Mouse (Mus musculus) induced T-regulatory cell, adult 2 months (primary cell): ENCODE measurements around the gene Mad1l1.

Experiments used
- DNase-seq: peaks from one replicate; pipeline ENCODE4 v3.0.0-alpha.2; 2012; ENCODE audit warnings: low read depth

Mad1l1 gene

DNA sequence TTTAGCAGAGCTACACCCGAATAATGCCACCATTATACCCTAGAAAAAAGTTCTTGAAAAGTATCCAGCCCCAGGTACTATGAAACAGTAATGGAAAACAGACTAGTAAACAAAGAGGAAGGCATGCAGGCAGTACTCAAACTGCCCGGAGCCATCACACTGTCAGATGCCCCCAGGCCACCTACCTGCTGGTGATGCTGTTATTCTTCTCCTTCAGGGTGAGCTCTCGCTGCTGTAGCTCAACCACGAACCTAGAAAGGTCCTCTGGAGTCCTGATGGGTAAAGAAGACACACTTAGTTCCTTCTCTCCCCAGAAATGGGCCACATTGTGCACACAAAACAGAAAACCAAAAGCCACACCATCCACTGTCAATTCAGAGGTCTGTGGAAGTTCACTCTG is 60.0 kb downstream of the Mad1l1 start:
- no peak for DNase-seq

DNA sequence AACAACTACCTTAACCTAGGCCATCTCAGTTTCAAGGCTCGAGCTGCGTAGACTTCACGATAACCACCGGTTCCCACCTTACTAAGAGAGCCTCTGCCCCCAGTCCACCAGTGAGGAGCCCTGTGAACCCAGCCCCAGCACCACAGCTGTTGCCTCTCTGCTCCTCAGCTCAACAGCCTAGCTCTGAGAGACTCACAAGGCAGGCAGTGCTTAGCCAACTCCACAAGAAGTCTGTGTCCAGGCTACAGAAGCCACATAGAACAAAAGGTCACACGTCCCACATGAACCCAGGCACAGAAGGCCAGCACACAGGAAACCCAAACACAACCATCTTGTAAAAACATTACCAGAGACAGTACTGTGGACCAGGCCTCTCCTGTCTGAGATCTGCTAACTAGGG is 62.7 kb downstream of the Mad1l1 start:
- DNase-seq: no peak

DNA sequence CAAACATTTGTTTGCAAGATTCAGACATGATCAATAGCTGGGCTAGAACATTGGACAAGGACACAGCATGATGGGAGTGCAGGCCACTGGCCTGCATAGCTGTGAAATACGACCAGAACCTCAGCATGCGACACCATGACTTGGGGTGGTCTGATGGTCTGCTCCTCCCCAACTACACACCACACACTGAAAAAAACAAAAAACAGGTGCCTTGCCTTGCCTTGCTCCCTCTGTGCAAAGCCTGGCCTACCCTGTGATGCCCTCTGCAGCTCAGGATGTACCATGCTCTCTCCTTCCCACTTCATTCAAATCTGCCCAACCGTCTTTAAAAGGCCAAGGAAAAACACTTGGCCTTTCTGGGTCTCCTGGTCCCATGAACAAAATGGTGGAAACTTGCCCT is 63.3 kb downstream of the Mad1l1 start:
- no peak for DNase-seq

DNA sequence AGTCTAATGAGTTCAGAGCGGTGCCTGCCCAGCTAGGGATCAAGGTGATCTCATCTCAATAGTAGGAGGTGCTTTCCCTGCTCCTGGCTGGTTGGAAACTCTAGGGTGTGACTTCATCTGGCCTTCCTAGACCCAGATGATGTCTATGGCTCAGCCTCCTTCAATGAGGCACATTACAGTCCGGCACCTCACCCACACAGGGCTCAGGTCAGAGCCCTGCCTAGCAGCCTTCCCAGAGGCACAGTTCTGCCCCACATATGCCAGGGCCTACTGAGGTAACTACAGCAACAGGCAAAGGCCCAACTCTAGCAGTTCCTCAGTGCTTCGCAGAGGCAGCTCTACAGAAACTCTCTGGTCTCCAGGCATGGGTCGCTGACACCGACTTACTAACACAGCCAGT is 63.9 kb downstream of the Mad1l1 start:
- no peak for DNase-seq

DNA sequence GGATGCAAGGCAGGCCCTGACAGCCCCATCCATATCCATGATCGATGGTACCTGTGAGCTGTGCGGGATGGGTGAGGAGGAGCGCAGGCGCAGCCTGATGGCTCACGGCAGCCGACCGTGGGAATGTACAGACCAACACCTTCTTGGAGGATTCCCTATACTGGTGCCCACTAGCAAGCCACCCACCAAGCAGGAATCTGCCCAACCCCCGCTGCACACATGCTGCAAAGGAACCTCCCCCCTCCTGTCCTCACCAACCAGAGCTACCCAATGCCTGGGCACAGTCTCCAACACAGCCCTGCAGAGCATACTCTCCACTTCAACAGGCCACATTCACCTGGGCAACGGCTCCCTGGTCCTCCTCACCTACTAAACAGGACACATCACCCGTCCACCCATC is 64.7 kb downstream of the Mad1l1 start:
- DNase-seq: no peak

DNA sequence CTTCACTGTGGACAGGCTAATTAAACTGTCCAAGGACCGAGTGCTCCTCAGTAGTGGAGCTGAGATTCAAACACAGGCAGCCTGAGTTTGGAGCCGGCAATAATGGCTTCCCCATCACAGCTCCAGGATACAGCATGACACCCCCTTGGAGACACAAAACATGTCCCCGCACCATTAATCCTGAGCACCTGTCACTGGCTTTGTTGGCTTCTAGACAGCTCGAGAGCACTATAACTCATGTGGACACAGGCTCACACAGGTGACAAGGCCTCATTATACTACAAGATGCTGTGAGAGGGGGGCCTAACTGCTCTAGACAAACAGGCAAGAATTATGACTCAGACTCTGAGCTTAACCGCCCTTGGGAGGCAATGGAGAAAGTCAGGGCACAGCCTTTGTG is 66.1 kb downstream of the Mad1l1 start:
- no peak for DNase-seq

DNA sequence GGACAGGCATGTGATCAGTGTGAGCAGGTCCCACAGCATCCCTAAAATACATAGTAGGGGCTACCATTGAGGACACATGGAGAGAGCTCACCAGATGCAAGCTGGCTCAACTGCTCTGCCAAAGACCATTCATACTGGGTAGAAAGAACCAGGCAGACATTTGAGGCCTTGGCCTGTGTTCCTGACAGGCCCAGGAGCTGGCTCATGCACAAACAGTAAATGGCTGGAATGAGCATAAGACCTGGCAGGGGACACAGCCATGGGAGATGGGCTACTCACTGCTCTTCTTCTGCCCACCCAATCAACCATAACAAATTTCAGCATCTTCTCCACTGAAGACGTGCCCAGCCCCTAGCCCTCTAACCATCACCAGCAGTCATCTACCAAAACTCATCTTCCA is 66.7 kb downstream of the Mad1l1 start:
- no peak for DNase-seq

DNA sequence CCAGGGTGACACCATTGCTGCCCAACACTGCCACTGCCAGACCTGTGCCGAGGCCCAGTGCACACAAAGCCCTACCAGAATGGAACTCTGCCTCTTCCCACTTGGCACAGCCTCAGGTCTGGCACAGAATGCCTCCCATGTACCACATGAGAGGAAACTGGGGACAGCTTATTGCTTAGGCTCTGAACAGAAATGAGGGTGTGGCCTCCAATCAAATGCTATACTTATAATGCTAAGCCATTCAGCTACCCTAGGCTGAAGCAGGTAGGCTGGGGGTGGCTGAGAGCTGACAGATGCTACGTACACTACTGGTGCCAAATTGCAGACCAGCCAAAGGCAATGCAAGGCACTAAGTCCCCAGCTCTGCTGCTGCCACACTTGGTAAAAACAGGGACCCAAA is 69.4 kb downstream of the Mad1l1 start:
- DNase-seq: no peak

DNA sequence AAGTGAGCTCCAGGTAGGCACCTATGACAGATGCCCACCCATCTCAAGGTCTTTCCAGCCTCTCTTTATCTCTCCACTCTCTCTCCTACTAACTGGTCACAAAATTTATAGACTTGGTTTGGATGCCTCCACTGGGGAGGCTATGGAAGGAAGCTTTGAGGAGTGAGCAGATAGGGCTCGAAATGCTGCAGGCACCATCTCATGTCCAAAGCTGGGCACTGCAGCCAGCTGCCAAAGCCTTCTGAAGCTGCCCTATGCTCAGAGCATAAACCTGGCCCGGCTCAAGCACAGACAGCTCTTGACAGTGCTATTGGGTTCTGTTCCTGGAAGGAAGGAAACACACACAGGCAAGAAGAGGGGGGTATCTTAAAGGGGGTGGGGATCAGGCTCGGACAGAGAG is 71.0 kb downstream of the Mad1l1 start:
- DNase-seq: no peak

DNA sequence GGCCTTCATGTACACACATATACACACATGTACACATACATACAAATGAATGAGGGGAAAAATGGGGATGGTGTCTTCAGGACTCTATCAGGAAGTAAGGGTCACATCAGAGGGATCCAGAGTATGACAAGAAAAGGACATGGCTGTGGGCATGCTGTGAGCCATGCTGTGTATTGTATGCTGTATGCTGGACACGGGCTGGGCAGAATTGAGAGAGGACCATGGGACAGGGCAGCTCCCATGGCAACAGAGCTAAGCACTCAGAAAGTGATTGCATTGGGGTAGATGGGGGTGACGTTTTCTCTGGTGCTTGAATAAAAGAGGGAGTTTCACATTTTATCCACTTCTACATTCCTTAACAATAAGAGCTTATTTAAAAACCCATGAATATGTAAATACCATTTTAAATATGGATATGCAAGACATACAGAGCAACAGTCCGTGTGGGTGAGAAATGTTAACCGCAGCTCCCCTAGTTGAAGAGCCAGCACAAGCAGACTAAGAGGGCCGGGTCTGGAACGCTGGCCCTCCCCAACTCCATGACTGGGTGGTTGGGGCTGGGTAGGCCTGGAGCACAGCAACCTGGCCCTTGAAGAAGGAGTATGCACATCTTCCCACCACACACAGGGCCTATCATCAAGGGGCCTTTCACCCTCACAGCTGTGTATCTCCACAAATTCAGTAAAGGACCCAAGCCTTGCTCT is 71.8 kb downstream of the Mad1l1 start:
- no peak for DNase-seq

DNA sequence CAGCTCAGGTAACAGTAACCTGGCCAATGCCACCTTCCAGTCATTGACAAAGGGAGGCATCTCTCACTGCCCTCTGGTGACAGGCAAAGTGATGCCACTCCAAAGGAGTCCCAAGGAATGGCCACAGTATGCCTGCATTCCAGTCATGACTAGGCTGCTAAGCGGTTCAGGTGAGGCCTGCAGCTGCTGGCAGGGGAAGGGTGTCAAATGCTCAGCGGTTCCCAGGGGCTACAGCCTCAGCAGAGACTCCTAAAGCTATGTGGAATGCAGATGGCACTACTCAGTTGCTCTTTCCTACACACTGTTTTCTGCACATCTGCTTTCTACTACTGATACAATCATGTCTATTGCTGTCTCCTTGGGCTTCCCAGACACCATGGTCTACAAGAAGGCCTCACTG is 73.3 kb downstream of the Mad1l1 start:
- DNase-seq: no peak

DNA sequence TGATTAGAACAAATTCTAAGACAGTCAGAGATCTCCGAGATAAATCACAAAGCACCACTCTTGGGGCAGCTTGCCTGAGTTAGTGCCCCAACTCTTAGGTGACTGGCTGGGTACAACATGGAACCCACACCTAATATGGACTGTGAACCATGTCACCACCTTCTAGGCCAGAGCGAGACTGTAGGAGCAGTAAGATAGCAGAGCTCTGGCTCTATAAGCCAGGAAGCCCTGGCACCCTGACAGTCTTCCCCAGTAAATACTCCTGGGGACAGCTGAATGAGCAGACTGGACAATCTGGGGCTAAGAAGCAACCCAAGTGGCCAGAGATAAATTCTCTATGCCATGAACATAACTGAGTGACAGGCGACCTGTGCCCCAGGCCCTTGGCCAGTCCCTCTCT is 81.1 kb downstream of the Mad1l1 start:
- no peak for DNase-seq

DNA sequence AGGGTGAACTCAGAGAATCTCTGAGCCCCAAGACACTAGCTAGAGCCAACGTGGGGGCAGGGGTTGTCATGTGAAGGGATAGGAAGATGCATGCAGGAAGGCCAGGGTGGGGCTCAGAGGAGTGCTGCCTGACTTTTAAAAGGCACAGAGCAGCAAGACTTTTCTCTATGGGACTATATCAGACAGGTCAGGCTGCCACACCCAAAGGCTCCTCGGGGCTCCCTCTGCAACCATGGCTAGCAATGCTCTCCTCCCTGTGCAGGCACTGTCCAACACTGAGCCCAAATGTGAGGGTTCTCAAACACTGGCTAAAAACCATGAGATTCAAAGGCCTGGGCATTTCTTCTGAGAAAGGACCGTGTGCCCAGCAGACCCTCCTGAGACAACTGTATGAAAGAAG is 82.5 kb downstream of the Mad1l1 start:
- DNase-seq: no peak

DNA sequence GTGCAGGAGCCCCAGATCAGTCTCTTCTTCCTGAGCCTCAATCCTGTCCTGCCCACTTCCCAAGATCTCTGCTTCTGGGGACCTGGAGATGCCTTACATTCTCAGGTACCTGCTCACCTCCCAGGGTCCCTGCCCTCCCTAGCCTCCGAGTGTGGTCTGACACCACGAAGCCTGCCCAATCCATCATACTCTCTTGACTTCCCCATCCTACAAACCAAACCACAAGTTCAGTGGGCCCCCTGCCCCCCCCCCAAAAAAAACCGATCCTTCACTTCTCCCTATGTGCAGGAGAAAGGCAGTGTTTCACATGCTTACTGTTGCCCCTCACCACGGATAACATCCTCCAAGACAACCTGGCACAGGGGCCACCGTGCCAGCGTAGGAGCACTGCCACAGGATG is 90.5 kb downstream of the Mad1l1 start:
- no peak for DNase-seq

DNA sequence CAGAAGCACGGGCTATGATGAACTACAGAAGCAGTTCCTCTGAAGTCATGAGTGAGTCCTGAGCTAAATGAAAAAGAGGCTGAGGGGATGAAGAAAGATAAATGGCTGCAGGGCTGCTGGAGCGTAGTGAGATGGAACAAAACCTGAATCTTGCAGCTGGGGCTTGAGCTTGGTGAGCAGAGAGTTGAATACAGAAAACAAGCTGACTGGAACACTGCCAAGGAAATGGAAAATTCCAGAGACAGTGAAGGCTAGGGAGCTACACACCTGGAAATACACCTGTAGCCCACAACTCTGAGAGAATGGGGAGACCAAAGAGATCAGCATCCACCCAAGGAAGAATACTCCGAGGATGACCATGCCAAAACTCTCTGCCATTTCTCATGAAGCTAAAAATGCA is 93.0 kb downstream of the Mad1l1 start:
- no peak for DNase-seq

DNA sequence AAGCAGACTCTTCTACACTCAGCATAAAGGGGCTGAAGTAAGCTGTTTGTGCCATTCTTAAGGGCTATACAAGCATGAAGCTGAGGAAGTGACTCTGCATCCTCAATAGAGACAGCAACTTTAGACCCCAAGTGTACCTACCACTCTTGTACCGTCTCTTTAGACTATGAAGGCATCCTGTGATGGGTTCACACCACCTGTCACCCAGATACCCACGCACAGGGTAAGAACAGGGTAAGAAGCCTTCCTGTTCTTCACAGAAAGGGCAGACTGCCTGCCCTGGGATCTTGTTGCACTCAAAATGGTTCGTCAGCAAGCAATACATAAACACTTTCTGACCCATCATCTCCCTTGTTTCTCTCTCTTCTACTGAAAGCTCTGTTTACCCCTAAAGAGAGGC is 94.5 kb downstream of the Mad1l1 start:
- DNase-seq: no peak

DNA sequence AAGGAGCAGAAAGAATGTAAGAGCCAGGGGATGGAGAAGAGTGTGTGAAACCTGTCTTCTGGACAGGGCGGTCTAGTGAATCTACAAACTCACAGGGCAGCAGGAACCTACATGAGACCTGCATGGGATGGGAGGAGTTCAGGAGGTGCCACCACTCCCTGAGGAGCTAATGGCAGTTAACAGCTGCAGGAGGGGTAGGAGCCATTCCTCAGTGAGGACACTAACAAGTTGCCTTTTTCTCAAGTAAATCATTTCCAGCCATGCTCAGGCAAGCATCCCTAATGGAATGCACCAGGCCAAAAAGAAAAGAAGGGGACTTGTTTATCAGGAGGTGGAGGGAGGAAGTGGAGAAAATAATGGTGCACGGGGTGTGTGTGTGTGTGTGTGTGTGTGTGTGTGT is 95.5 kb downstream of the Mad1l1 start:
- no peak for DNase-seq

DNA sequence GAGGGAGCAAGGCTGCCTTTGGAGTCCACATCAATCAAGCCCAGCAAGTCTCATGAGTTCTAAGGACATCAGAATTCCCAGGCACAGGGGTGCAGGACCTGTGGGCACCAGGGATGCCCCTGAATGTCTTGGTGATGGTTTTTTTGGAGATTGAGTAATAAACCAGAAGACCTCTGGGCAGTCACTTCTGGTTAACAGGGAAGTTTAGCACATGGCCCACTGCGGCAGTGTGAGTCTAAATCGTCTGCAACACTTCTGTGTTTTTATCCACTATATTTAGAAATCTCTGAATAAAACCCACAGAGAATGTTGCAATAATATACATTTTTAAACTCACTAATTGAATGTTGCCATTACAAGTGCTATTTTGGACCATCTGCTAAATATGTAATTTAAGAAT is 96.2 kb downstream of the Mad1l1 start:
- DNase-seq: no peak

DNA sequence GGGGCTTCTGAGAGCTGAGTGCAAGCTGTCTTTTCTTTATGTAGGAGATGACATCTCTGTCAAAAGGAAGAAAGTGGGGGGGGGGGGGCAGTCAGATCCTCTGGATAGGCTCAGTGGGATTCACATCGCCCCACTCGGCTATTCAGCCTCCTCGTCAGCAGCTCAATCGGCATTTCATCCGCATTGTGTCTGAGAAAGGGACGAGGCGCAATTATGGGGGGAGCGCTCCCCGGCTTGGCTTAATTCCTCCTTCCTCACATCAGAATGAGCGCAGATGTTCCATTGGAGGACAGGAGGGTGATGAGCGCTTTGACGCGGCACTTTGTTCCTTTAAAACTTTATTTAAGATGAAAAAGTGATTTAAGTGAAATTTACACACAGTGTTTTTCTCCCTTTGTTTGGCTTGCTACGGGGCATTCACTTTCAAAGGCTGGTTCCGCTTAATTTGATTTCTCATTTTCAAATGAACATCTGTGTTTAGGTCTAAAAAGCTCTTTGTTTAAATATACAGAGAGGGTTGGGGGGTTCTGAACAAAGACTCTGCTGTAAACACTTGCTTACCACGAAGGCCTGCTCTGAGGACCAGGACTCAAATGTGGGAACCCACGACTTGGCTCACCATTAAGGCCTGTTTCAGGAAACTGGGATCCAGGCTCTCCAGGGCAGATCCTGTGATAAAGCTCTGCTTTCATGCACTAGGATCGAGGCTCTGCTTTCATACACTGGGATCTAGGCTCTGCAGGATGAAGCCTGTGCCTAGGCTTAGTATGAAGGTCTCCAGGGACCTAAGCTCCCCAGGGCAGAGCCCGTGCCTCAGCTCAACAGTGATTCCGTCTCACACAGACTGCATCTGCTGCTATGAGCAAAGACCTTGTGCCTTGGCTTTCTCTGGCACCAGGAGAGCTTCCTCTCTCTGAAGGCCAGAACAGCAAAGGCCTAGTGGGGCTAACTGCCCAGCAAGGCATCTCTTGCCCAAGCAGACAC is 98.0 kb downstream of the Mad1l1 start:
- DNase-seq: no peak

DNA sequence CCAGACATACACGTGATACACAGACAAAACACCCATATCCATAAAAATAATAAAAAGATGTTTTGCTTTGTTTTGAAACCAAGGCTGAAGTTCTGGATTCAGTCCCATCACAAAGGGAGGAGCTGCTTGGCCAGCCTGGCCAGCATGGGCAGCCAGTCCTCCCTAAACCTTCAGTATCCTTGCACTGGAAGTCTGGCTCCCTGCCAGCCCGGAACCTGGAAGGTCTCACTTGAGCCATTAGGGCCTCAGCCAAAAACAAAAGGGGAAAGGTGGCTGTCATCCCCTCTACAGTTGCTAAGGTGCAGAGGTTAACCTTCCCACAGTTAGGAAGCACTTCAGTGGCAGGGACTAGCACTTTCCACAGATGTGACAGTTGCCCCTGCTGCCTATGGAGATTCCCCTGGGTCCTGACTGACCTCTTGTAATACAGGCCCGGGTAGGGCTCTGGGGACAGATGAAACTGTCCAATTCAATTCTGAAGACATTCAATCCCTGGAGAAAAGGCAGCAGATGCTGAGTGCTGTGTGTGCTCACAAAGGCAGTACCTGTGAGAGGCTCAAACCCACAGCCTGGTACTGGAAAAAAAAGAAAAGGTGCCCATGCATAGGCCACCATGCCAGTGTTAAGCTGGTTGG is 100.2 kb downstream of the Mad1l1 start:
- no peak for DNase-seq

DNA sequence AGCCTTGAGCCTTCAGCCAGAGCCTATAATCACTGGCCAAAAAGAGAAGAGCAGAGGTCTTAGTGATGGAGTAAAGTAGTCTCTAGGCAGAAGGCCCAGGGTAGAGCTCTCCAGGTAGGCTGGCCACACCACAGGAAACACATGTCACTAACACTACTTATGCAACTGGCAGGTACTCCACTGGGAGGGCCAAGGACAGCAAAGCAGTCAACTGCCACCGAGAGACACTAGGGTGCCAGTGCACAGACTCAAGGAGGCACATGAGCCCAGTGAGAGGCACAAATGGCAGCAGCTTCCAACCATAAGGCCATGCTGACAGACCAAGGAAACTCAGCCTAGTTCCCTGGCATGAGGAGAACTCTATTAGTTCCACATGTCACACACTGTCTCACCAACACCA is 102.1 kb downstream of the Mad1l1 start:
- DNase-seq: no peak

DNA sequence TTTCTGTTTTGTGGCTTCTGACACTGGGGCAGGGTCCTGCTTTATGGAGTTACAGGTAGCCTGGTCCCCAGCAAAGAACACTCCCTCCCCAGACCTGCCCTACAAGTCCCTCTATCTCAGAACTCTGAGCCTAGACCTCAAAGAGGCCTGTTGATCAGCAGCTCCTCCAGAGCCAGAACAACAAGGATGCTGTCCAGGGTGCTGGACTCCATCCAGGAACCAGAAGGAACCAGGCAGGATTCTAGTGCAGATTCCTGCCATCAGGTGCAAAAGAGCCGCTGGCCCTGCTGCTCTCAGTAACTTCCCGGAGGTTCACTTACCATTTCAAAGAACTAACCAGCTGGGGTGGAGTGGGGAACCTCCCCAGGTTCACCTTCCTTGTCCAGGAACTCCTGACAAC is 103.5 kb downstream of the Mad1l1 start:
- DNase-seq: peak; percentile 23

DNA sequence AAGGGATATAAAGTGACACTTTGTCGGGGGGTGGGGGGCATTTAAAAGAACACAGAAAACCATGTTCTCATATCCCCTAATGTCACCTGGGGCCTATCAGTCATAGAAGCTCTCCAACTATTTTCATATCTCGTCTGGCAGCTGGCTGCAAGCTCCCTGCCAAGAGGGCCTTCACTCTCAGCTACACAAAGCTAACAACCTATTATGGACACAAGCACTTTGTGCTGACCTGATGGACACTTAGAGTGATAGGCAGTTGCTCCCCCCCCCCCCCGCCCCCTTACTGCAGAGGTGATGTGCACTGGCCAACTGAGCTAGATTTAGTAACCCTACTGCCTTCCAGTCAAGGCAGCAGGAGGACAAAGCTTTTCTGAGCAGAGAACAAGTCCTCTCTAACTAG is 104.3 kb downstream of the Mad1l1 start:
- no peak for DNase-seq
